Mouse (Mus musculus): ENCODE measurements around the gene Srebf1. TPM values are rescaled to one million over a fixed set of nuclear protein-coding genes. Genes with fewer than 3 reads are reported as not detected.

Gene Srebf1
- polyA plus RNA-seq, 1 experiment from 2014 or later: 56.7 TPM

GRCm38 (mm10) chr11:60172074-60172473 lies 50.3 kb downstream of the Srebf1 start:
- Histone ChIP-seq H3K4me1 (peaks cover 74% of the 10 kb centered on the region), H3K36me3 (ENCODE audit: poor library complexity, severe bottlenecking) (no peaks in the 10 kb centered on the region), H3K27me3 (no peaks in the 10 kb centered on the region), H3K9ac (no peak overlapping the region), H3K9me3 (replicated peaks) (no peaks in the 10 kb centered on the region), H3K4me3 (no peak overlapping the region), H3K27ac (no peak overlapping the region), H3K4me2 (no peak overlapping the region)
- ATAC-seq: no peak
- WGBS: 89% methylated on average over 3 of the region's 3 CpGs

DNA sequence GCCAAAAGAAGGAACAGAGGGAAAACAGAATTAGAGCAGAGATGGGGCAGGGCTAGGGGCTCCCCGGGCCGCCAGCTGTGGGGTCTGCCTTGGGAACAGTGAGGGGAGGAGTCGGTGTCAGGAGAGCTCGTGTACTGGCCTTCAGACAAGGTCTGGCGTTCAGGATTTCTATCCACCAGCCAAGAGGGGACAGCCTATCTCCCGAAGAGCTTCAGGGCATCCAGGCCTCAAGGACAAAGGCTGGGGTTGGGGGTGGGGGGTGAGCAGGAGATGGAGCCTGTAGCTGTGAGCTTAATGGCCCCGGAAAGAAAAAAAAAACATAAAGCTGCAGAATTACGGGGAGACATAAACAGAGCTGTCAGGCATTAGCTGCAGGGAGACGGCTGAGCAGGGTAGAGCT lies 53.6 kb downstream of the Srebf1 start:
- H3K36me3 ChIP-seq (ENCODE audit: poor library complexity, severe bottlenecking): no peaks in the 10 kb centered on the region
- H3K27ac ChIP-seq: peak overlapping the region; percentile 71
- 29% methylated on average over 9 of the region's 9 CpGs for WGBS
- no peaks in the 10 kb centered on the region for H3K9me3 ChIP-seq (replicated peaks)
- no peak overlapping the region for H3K4me3 ChIP-seq
- no peak overlapping the region for H3K4me2 ChIP-seq
- no peak for ATAC-seq
- peak overlapping the region; percentile 47; the same call in 1 of the 2 replicates for H3K9ac ChIP-seq
- no peaks in the 10 kb centered on the region for H3K27me3 ChIP-seq
- H3K4me1 ChIP-seq: peaks cover 74% of the 10 kb centered on the region

DNA sequence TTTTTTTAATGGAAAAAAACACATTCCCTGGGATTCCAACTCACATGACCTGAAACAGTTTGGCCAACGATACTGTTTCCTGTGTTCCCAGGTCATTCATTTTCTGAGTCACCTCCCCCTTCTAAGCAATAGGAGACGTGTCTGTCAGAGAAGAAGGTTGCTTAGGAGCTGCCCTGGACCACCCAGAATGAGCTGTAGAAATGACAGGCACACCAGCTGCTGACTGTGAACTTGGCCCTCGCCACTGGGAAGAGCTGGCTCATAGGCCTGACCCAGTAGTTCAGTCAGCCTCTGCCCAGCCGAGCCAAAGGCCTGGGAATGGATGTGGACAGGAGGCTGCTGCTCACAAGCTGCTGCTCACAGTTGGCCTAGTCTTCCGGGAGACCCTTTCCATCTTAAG lies 57.3 kb downstream of the Srebf1 start:
- H3K9ac ChIP-seq: no peak overlapping the region
- no peaks in the 10 kb centered on the region for H3K27me3 ChIP-seq
- no peak for ATAC-seq
- whole genome bisulfite sequencing: 45% methylated on average over 5 of the region's 5 CpGs
- no peak overlapping the region for H3K4me2 ChIP-seq
- H3K9me3 ChIP-seq (replicated peaks): no peaks in the 10 kb centered on the region
- H3K36me3 ChIP-seq (ENCODE audit: poor library complexity, severe bottlenecking): peaks cover 8% of the 10 kb centered on the region
- H3K4me1 ChIP-seq: peaks cover 87% of the 10 kb centered on the region
- no peak overlapping the region for H3K4me3 ChIP-seq
- no peak overlapping the region for H3K27ac ChIP-seq

DNA sequence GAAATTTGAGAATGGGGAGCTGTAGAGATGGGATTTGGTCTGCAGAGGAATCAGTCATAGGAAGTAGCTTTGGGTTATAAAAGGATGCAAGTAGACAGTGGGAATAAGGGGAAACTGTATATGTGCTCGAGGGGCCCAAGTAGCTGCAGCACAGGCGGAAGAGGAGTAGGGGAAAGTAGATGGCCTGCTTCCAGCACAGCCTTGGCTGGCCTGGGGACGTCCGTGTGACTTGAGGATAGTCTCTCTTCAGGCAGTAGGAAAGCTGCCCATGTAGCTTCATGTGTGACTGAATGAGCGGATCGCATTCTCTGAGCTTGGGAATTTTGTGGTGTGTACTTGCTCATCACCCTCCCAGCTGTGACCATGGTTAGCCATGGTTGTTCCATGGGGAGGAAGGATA lies 57.9 kb downstream of the Srebf1 start:
- Histone ChIP-seq H3K4me1 (peaks cover 85% of the 10 kb centered on the region), H3K36me3 (ENCODE audit: poor library complexity, severe bottlenecking) (peaks cover 13% of the 10 kb centered on the region), H3K27me3 (no peaks in the 10 kb centered on the region), H3K27ac (no peak overlapping the region), H3K4me2 (no peak overlapping the region), H3K9ac (no peak overlapping the region), H3K9me3 (replicated peaks) (no peaks in the 10 kb centered on the region), H3K4me3 (no peak overlapping the region)
- 80% methylated on average over 6 of the region's 6 CpGs for WGBS
- no peak for ATAC-seq

DNA sequence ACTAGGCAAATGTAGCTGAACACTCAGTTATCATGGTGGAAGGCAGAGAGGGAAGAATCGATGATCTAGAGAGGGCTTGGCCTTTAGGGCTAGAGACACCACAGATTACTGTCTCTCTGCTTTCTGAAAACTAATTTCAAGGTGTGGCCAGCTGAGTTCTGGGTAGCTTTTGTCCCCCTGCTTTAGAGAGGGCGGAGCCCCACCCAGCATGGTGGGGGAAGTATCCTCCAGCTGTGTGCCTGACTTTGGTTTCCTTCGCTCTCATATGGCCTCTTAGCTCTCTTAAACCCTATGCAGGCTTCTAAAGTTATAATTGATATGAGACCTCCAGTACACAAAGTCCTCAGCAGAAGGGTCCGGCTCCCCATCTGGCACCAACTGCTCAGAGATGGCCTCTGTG lies 59.0 kb downstream of the Srebf1 start:
- Histone ChIP-seq H3K9ac (no peak overlapping the region), H3K4me2 (no peak overlapping the region), H3K4me3 (no peak overlapping the region), H3K9me3 (replicated peaks) (no peaks in the 10 kb centered on the region), H3K36me3 (ENCODE audit: poor library complexity, severe bottlenecking) (peaks cover 15% of the 10 kb centered on the region), H3K27me3 (no peaks in the 10 kb centered on the region), H3K27ac (no peak overlapping the region), H3K4me1 (peaks cover 79% of the 10 kb centered on the region)
- no peak for ATAC-seq
- WGBS: 94% methylated on average over 4 of the region's 4 CpGs

DNA sequence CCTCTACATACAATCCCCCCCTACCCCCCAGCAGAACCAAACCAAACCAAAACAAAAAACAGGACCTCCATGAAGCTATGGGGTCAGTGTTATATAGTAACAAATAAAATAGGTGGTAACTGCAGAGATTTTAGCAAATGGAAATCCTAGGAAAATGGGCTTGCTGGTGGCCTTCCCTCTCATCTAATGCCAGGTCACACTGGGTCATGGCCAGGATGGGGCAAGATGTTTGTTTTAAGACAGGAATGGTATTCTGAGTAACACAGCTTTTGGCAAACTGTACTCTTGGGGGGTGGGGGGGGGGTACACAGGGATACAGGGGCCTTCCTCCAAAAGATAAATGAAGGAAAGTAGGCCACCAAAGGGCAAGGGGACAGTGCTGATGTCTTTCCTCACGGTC lies 59.8 kb downstream of the Srebf1 start:
- 92% methylated on average over 1 of the region's 1 CpGs for WGBS
- Histone ChIP-seq H3K9me3 (replicated peaks) (no peaks in the 10 kb centered on the region), H3K27ac (peak overlapping the region; percentile 66; the same call in 1 of the 2 replicates), H3K27me3 (no peaks in the 10 kb centered on the region), H3K4me1 (peaks cover 74% of the 10 kb centered on the region), H3K9ac (no peak overlapping the region), H3K4me3 (no peak overlapping the region), H3K4me2 (no peak overlapping the region), H3K36me3 (ENCODE audit: poor library complexity, severe bottlenecking) (peaks cover 15% of the 10 kb centered on the region)
- no peak for ATAC-seq

- peak overlapping the region; percentile 66 for H3K27ac ChIP-seq
- peaks cover 67% of the 10 kb centered on the region for H3K4me1 ChIP-seq
- H3K9me3 ChIP-seq (replicated peaks): no peaks in the 10 kb centered on the region
- H3K9ac ChIP-seq: peak overlapping the region; percentile 17; the same call in 1 of the 2 replicates
- H3K36me3 ChIP-seq (ENCODE audit: poor library complexity, severe bottlenecking): peaks cover 20% of the 10 kb centered on the region
- WGBS: 53% methylated on average over 9 of the region's 9 CpGs
- no peak overlapping the region for H3K4me3 ChIP-seq
- no peak for ATAC-seq
- H3K27me3 ChIP-seq: no peaks in the 10 kb centered on the region
- H3K4me2 ChIP-seq: no peak overlapping the region
Measured at GRCm38 (mm10) chr11:60161146-60161874, 61.1 kb downstream of the Srebf1 start.

- H3K9ac ChIP-seq: no peak overlapping the region
- H3K9me3 ChIP-seq (replicated peaks): no peaks in the 10 kb centered on the region
- H3K4me3 ChIP-seq: no peak overlapping the region
- no peak for ATAC-seq
- H3K27ac ChIP-seq: peak overlapping the region; percentile 66
- H3K4me1 ChIP-seq: peaks cover 64% of the 10 kb centered on the region
- peaks cover 23% of the 10 kb centered on the region for H3K36me3 ChIP-seq (ENCODE audit: poor library complexity, severe bottlenecking)
- no peak overlapping the region for H3K4me2 ChIP-seq
- H3K27me3 ChIP-seq: no peaks in the 10 kb centered on the region
- WGBS: 76% methylated on average over 3 of the region's 3 CpGs
Measured at GRCm38 (mm10) chr11:60160454-60161114, 61.8 kb downstream of the Srebf1 start.

DNA sequence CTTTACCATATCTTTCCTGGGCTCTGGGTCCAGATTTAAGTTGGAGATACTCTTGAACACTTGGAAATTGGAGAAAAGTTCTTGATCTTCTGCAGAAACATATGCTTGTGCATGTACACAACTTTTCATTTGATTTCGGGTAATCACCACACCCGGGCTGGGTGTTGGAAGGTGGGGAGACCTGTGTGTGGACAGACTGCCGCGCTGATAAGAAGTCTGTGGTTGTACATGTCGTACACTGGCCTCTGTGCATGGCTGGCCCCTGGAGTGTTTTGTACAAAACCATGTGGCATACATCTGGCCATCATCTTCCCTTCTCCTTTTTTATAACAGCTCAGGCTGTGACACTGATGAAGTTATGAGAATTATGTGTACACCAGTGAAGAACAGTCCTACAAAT lies 62.4 kb downstream of the Srebf1 start:
- WGBS: 92% methylated on average over 5 of the region's 5 CpGs
- no peak for ATAC-seq

DNA sequence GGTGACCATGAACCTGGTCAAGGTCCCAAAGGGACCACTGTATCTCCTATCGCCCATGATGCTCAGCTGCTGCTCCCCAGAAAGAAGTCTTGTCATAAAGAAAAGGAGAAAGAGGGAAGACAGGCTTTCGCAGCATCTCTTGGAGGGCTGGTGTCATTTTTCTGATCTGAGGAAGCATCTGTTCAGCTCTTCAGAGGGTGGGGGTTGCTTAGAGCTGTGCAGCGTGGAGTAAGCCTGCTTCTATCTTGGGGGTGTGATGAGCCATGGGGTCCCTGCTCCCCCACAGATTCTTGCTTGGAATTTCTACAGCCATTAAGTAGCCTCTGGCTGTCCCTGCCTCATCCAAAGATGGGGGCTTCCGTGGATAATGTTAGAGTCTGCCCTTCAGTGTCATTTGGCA lies 64.1 kb downstream of the Srebf1 start:
- no peak overlapping the region for H3K4me3 ChIP-seq
- H3K9ac ChIP-seq: no peak overlapping the region
- H3K27me3 ChIP-seq: no peaks in the 10 kb centered on the region
- 77% methylated on average over 4 of the region's 4 CpGs for WGBS
- H3K36me3 ChIP-seq (ENCODE audit: poor library complexity, severe bottlenecking): peaks cover 34% of the 10 kb centered on the region
- H3K27ac ChIP-seq: peak overlapping the region; percentile 54; the same call in 1 of the 2 replicates
- H3K4me2 ChIP-seq: no peak overlapping the region
- no peaks in the 10 kb centered on the region for H3K9me3 ChIP-seq (replicated peaks)
- no peak for ATAC-seq
- peaks cover 67% of the 10 kb centered on the region for H3K4me1 ChIP-seq

More for the DNA sequence above, 62.4 kb downstream of the Srebf1 start:
- Histone ChIP-seq H3K4me2 (no peak overlapping the region), H3K4me3 (no peak overlapping the region), H3K36me3 (ENCODE audit: poor library complexity, severe bottlenecking) (peaks cover 27% of the 10 kb centered on the region), H3K27me3 (no peaks in the 10 kb centered on the region), H3K27ac (peak overlapping the region; percentile 66; the same call in 1 of the 2 replicates), H3K9me3 (replicated peaks) (no peaks in the 10 kb centered on the region), H3K9ac (no peak overlapping the region), H3K4me1 (peaks cover 67% of the 10 kb centered on the region)

GRCm38 (mm10) chr11:60155690-60156089 lies 66.7 kb downstream of the Srebf1 start:
- Histone ChIP-seq H3K9me3 (replicated peaks) (no peaks in the 10 kb centered on the region), H3K4me1 (peaks cover 46% of the 10 kb centered on the region), H3K4me3 (no peak overlapping the region), H3K36me3 (ENCODE audit: poor library complexity, severe bottlenecking) (peaks cover 40% of the 10 kb centered on the region), H3K27me3 (no peaks in the 10 kb centered on the region), H3K27ac (peak overlapping the region; percentile 78), H3K4me2 (no peak overlapping the region), H3K9ac (peak overlapping the region; percentile 37)
- ATAC-seq: no peak
- WGBS: 36% methylated on average over 5 of the region's 5 CpGs

- Histone ChIP-seq H3K4me3 (no peak overlapping the region), H3K4me1 (peaks cover 40% of the 10 kb centered on the region), H3K27me3 (no peaks in the 10 kb centered on the region), H3K36me3 (ENCODE audit: poor library complexity, severe bottlenecking) (peaks cover 30% of the 10 kb centered on the region), H3K9ac (no peak overlapping the region), H3K27ac (no peak overlapping the region; the same call in 1 of the 2 replicates), H3K4me2 (no peak overlapping the region), H3K9me3 (replicated peaks) (no peaks in the 10 kb centered on the region)
- ATAC-seq: no peak
- 88% methylated on average over 3 of the region's 3 CpGs for WGBS
Measured at GRCm38 (mm10) chr11:60153936-60154335, 68.4 kb downstream of the Srebf1 start.

Data from forebrain, embryonic 13.5 days (tissue).